Mouse (Mus musculus): ENCODE data around the gene Gm11444. TPM values are rescaled to one million over a fixed set of nuclear protein-coding genes. Genes with fewer than 3 reads are reported as not detected.
A peak's percentile ranks its signal among the peaks of the same experiment; 100 is the strongest.

Gm11444 gene
- total and polyA plus RNA-seq, 2 experiments: not detected

DNA sequence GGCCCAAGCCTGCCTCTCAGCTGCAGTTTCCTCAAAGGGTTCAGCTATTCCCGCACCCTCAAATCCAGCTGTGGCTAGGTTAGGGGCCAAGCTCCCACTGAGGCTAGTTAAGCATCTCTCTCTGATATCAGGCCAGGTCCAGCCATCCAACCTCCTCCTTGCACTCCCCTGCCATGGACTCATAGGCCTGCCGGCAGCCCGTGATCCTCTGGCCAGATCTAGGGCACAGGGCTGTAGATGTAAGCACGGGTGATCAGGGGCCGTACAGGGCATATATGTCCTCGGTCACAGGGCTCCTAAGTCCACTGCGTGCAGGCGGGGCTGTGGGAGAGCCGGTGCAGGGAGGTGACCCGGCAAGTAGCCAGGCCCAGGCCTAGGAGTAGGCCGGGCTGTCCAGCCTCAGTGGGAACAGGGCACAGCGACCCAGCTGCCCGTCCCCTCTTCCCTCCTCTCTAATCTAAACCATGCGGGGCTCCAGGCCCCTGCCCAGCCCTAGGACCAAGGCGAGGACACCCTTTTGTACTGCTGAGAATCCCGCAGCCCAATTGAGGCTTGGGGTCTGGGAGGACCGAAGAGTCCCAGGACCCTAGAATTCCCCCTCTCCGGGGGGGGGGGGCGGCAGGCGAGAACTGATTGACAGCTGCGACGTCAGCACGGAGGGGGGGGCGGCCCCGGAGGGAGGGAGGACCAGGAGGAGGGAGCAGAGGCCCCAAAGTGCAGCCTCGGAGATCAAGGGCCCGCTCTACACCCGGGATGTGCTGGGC is 35.7 kb upstream of the Gm11444 start, which contains the start of gene Tbx4:
TSS of gene Tbx4 (plus strand) at position 758 of the 764 bp plus-strand sequence.
- Histone ChIP-seq H3K4me1 (ENCODE audit: control insufficient read depth, insufficient read depth, low read length) (no peaks in the 10 kb centered on the region), H3K4me3 (ENCODE audit: insufficient read depth, low read depth, low read length) (no peak within 1 kb of the TSS), H3K27ac (replicated peaks; ENCODE audit: insufficient read depth, low read depth, low read length) (no peak within 1 kb of the TSS), H3K36me3 (ENCODE audit: control insufficient read depth, insufficient read depth, low read length) (no peaks in the 10 kb centered on the region), H3K27me3 (ENCODE audit: control insufficient read depth, insufficient read depth, low read length) (peaks cover 42% of the 10 kb centered on the region), H3K9ac (ENCODE audit: low read depth, low read length) (no peak within 1 kb of the TSS), H3K79me2 (ENCODE audit: control insufficient read depth, insufficient read depth, low read length) (no peaks in the 10 kb centered on the region)
- WGBS: 25% methylated on average over 25 of the region's 28 CpGs
- no peak for DNase-seq (ENCODE audit: extremely low read depth, low read depth, low spot score)
- TF ChIP-seq POLR2A (IDR thresholded peaks at IDR 0.05; ENCODE audit: extremely low read depth, insufficient read depth, low read length) (no peak), CTCF (IDR thresholded peaks at IDR 0.05; ENCODE audit: low read depth, low read length) (no peak)

DNA sequence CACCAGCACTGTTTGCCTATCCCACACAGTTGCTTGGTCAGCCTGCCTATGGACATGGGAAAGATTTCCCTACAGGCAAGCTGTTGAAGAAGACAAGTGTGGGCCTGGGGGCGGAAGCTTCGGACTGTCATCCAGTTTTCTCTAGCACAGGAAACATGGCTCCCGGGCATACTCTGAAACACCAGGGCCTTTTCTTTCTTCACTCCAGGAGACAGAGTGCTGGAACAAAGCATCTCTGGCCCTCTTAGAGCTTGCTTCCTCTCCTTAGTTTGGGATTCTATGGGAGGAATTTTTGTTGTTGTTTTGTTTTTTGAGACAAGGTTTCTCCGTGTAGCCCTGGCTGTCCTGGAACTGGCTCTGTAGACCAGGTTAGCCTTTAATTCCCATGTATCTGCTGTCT is 34.4 kb upstream of the Gm11444 start:
- no peak for DNase-seq (ENCODE audit: extremely low read depth, low read depth, low spot score)
- H3K4me1 ChIP-seq (ENCODE audit: control insufficient read depth, insufficient read depth, low read length): no peaks in the 10 kb centered on the region
- no peak overlapping the region for H3K4me3 ChIP-seq (ENCODE audit: insufficient read depth, low read depth, low read length)
- H3K9ac ChIP-seq (ENCODE audit: low read depth, low read length): no peak overlapping the region
- peaks cover 35% of the 10 kb centered on the region for H3K27me3 ChIP-seq (ENCODE audit: control insufficient read depth, insufficient read depth, low read length)
- no peak for TF ChIP-seq CTCF (IDR thresholded peaks at IDR 0.05; ENCODE audit: low read depth, low read length)
- TF ChIP-seq POLR2A (IDR thresholded peaks at IDR 0.05; ENCODE audit: extremely low read depth, insufficient read depth, low read length): no peak
- H3K27ac ChIP-seq (replicated peaks; ENCODE audit: insufficient read depth, low read depth, low read length): no peak overlapping the region
- 81% methylated on average over 4 of the region's 4 CpGs for WGBS
- H3K79me2 ChIP-seq (ENCODE audit: control insufficient read depth, insufficient read depth, low read length): no peaks in the 10 kb centered on the region
- H3K36me3 ChIP-seq (ENCODE audit: control insufficient read depth, insufficient read depth, low read length): no peaks in the 10 kb centered on the region

DNA sequence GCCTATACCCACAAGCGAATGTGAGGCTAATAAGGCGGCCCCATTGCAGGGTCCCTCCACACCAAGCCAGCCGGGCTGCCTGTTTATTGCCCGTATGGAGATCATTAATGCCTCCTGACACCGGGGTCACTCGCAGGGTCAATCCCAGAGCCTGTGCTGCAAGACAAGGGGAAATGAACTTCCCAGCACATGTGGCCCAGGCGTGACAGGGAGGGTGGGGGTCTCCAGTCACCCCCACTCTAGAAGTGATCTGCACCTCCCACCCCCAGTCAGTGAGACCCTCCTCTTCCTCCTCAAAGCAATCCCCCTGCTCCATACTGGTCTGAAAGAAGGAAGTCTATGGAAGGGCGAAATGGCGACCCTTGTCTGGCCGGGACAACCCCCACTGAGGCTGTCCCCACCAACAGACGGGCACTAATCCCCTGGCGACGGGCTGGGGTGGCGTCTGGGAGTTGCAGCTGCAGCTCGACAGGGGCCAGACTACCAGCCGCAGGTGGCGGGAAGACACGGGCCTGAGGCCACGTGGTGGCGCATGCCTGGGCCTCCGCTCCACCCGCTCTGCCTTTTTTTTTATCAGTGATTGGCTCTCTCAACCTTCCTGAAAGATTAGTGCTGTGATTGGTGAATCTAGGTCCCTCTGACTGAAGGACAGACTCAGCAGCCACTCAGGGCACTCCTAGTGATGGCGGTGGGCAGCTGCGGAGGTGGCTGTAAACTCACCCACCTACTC is 26.1 kb upstream of the Gm11444 start:
- DNase-seq (ENCODE audit: extremely low read depth, low read depth, low spot score): no peak
- Histone ChIP-seq H3K4me1 (ENCODE audit: control insufficient read depth, insufficient read depth, low read length) (no peaks in the 10 kb centered on the region), H3K79me2 (ENCODE audit: control insufficient read depth, insufficient read depth, low read length) (no peaks in the 10 kb centered on the region), H3K36me3 (ENCODE audit: control insufficient read depth, insufficient read depth, low read length) (no peaks in the 10 kb centered on the region), H3K9ac (ENCODE audit: low read depth, low read length) (no peak overlapping the region), H3K27me3 (ENCODE audit: control insufficient read depth, insufficient read depth, low read length) (peaks cover 13% of the 10 kb centered on the region; the same call in 1 of the 2 replicates), H3K27ac (replicated peaks; ENCODE audit: insufficient read depth, low read depth, low read length) (no peak overlapping the region), H3K4me3 (ENCODE audit: insufficient read depth, low read depth, low read length) (no peak overlapping the region)
- TF ChIP-seq POLR2A (IDR thresholded peaks at IDR 0.05; ENCODE audit: extremely low read depth, insufficient read depth, low read length): no peak
- TF ChIP-seq CTCF (IDR thresholded peaks at IDR 0.05; ENCODE audit: low read depth, low read length): no peak
- 78% methylated on average over 24 of the region's 24 CpGs for WGBS

DNA sequence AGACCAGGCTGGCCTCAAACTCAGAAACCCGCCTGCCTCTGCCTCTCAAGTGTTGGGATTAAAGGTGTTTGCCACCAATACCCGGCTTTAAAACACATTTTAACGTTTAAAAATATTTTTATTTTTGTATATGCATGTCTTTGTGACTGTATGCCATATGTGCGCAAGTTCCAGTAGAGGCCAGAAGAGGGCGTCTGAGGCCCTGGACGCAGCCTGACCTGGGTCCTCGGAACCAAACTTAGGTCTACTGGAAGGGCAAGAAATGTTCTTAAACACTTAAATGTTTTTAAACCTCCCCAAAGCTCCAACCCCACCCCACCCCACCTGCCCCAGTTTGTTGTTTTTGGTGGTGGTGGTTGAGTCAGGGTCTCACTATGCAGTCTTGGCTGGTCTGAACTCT is 14.2 kb upstream of the Gm11444 start:
- Histone ChIP-seq H3K27ac (replicated peaks; ENCODE audit: insufficient read depth, low read depth, low read length) (no peak overlapping the region), H3K36me3 (ENCODE audit: control insufficient read depth, insufficient read depth, low read length) (no peaks in the 10 kb centered on the region), H3K79me2 (ENCODE audit: control insufficient read depth, insufficient read depth, low read length) (no peaks in the 10 kb centered on the region), H3K27me3 (ENCODE audit: control insufficient read depth, insufficient read depth, low read length) (no peaks in the 10 kb centered on the region), H3K4me1 (ENCODE audit: control insufficient read depth, insufficient read depth, low read length) (no peaks in the 10 kb centered on the region), H3K9ac (ENCODE audit: low read depth, low read length) (no peak overlapping the region), H3K4me3 (ENCODE audit: insufficient read depth, low read depth, low read length) (no peak overlapping the region)
- DNase-seq (ENCODE audit: extremely low read depth, low read depth, low spot score): no peak
- no peak for TF ChIP-seq POLR2A (IDR thresholded peaks at IDR 0.05; ENCODE audit: extremely low read depth, insufficient read depth, low read length)
- peak; percentile 48 for TF ChIP-seq CTCF (IDR thresholded peaks at IDR 0.05; ENCODE audit: low read depth, low read length)
- WGBS: 38% methylated on average over 7 of the region's 7 CpGs

DNA sequence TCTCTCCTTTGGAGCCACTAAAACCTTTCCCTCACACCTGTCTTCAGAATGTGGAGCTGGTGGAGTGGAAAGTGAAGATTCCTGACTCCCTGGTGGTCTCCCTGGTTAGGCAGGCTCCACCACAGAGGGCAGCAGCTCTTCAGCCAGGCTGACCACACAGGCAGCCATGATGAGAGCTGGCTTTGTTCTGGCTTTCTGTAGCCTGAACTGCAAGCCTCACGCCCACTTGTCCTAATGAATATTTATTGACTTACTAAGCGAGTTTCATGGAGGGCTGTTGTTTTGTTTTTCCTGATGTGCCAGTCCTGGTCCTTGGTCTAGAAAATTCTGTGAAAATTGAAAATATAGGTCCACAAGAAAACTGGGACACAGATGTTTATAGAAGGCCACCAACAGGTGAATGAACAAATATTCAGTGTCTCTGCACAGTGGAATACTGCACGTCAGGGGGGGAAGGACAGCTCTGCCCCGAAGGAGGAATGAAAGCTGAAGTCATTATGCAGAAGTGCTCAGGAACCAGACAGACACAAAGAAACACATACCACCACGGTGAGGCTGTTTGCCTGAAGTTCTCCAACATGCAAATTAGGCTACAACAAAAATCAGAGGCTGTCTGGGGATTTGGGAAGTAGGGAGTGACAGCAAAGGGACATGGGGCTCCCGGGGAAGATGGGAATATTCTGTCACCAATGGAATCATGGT is 8.0 kb upstream of the Gm11444 start:
- Histone ChIP-seq H3K79me2 (ENCODE audit: control insufficient read depth, insufficient read depth, low read length) (no peaks in the 10 kb centered on the region), H3K4me1 (ENCODE audit: control insufficient read depth, insufficient read depth, low read length) (no peaks in the 10 kb centered on the region), H3K27me3 (ENCODE audit: control insufficient read depth, insufficient read depth, low read length) (no peaks in the 10 kb centered on the region), H3K4me3 (ENCODE audit: insufficient read depth, low read depth, low read length) (no peak overlapping the region), H3K9ac (ENCODE audit: low read depth, low read length) (no peak overlapping the region), H3K27ac (replicated peaks; ENCODE audit: insufficient read depth, low read depth, low read length) (no peak overlapping the region), H3K36me3 (ENCODE audit: control insufficient read depth, insufficient read depth, low read length) (no peaks in the 10 kb centered on the region)
- no peak for TF ChIP-seq POLR2A (IDR thresholded peaks at IDR 0.05; ENCODE audit: extremely low read depth, insufficient read depth, low read length)
- TF ChIP-seq CTCF (IDR thresholded peaks at IDR 0.05; ENCODE audit: low read depth, low read length): no peak
- WGBS: 46% methylated on average over 6 of the region's 6 CpGs
- no peak for DNase-seq (ENCODE audit: extremely low read depth, low read depth, low spot score)

Measured in liver, adult 2 months (tissue).